Mouse (Mus musculus): ENCODE results near the gene Dohh. TPM values are rescaled to one million over a fixed set of nuclear protein-coding genes. Genes with fewer than 3 reads are reported as not detected.
A peak's percentile ranks its signal among the peaks of the same experiment; 100 is the strongest.

Dohh gene
- polyA plus RNA-seq, 1 experiment from 2014 or later, result 101 TPM

- H3K36me3 ChIP-seq, result peaks cover 27% of the 10 kb centered on the region
- H3K4me1 ChIP-seq, result peaks cover 24% of the 10 kb centered on the region
- peak overlapping the region; percentile 96 for H3K27ac ChIP-seq
- peak overlapping the region; percentile 83 for H3K4me3 ChIP-seq
- no peaks in the 10 kb centered on the region for H3K27me3 ChIP-seq (ENCODE audit: low read depth, poor library complexity, severe bottlenecking)
- 63% methylated on average over 3 of the region's 3 CpGs for WGBS
- DNase-seq (ENCODE audit: low spot score), result no peak
- no peaks in the 10 kb centered on the region for H3K9me3 ChIP-seq (replicated peaks)
Observed at GRCm38 (mm10) chr10:81379183-81379553, 5.1 kb upstream of the Dohh start.

- no peak for DNase-seq (ENCODE audit: low spot score)
- H3K9me3 ChIP-seq (replicated peaks), result no peaks in the 10 kb centered on the region
- H3K36me3 ChIP-seq, result peaks cover 21% of the 10 kb centered on the region
- H3K4me3 ChIP-seq, result peak overlapping the region; percentile 83; the same call in 1 of the 2 replicates
- 93% methylated on average over 6 of the region's 6 CpGs for WGBS
- no peaks in the 10 kb centered on the region for H3K27me3 ChIP-seq (ENCODE audit: low read depth, poor library complexity, severe bottlenecking)
- peak overlapping the region; percentile 16; the same call in 1 of the 2 replicates for H3K27ac ChIP-seq
- peaks cover 27% of the 10 kb centered on the region for H3K4me1 ChIP-seq
Observed at GRCm38 (mm10) chr10:81379809-81380378, 4.3 kb upstream of the Dohh start.

- Histone ChIP-seq H3K9me3 (replicated peaks) (no peaks in the 10 kb centered on the region), H3K4me1 (peaks cover 28% of the 10 kb centered on the region), H3K36me3 (peaks cover 14% of the 10 kb centered on the region), H3K27ac (no peak overlapping the region), H3K4me3 (no peak overlapping the region), H3K27me3 (ENCODE audit: low read depth, poor library complexity, severe bottlenecking) (no peaks in the 10 kb centered on the region)
- WGBS, result 85% methylated on average over 5 of the region's 5 CpGs
- no peak for DNase-seq (ENCODE audit: low spot score)
Observed at GRCm38 (mm10) chr10:81382039-81382438, 2.2 kb upstream of the Dohh start.

GRCm38 (mm10) chr10:81384605-81384982 is 366 bp downstream of the Dohh start:
- H3K27me3 ChIP-seq (ENCODE audit: low read depth, poor library complexity, severe bottlenecking), result no peaks in the 10 kb centered on the region
- H3K4me3 ChIP-seq, result peak overlapping the region; percentile 89
- peak overlapping the region; percentile 87 for H3K27ac ChIP-seq
- peaks cover 39% of the 10 kb centered on the region for H3K36me3 ChIP-seq
- DNase-seq (ENCODE audit: low spot score), result no peak
- WGBS, result under 1% methylated on average over 19 of the region's 19 CpGs
- no peaks in the 10 kb centered on the region for H3K9me3 ChIP-seq (replicated peaks)
- peaks cover 15% of the 10 kb centered on the region for H3K4me1 ChIP-seq

GRCm38 (mm10) chr10:81385603-81386306 is 1.5 kb downstream of the Dohh start:
- no peaks in the 10 kb centered on the region for H3K9me3 ChIP-seq (replicated peaks)
- H3K36me3 ChIP-seq, result peaks cover 51% of the 10 kb centered on the region
- no peak for DNase-seq (ENCODE audit: low spot score)
- 88% methylated on average over 22 of the region's 22 CpGs for WGBS
- H3K4me1 ChIP-seq, result peaks cover 19% of the 10 kb centered on the region
- peak overlapping the region; percentile 89 for H3K4me3 ChIP-seq
- no peaks in the 10 kb centered on the region for H3K27me3 ChIP-seq (ENCODE audit: low read depth, poor library complexity, severe bottlenecking)
- H3K27ac ChIP-seq, result no peak overlapping the region

GRCm38 (mm10) chr10:81387716-81388115 is 3.5 kb downstream of the Dohh start:
- no peak for DNase-seq (ENCODE audit: low spot score)
- 95% methylated on average over 20 of the region's 20 CpGs for WGBS
- peaks cover 57% of the 10 kb centered on the region for H3K36me3 ChIP-seq

GRCm38 (mm10) chr10:81388505-81389055 is 4.4 kb downstream of the Dohh start, which contains the start of gene Gm48552:
Gm48552 (plus strand) TSS chr10:81389005.
- no peak for DNase-seq (ENCODE audit: low spot score)
- peaks cover 57% of the 10 kb centered on the region for H3K36me3 ChIP-seq
- 91% methylated on average over 5 of the region's 5 CpGs for WGBS

More at GRCm38 (mm10) chr10:81387716-81388115, 3.5 kb downstream of the Dohh start:
- Histone ChIP-seq H3K27me3 (ENCODE audit: low read depth, poor library complexity, severe bottlenecking) (no peaks in the 10 kb centered on the region), H3K9me3 (replicated peaks) (no peaks in the 10 kb centered on the region), H3K27ac (no peak overlapping the region), H3K4me1 (peaks cover 24% of the 10 kb centered on the region), H3K4me3 (0 out of 2 replicates have a peak overlapping the region, but pooled peaks have one; percentile 3)

GRCm38 (mm10) chr10:81389373-81389772 is 5.1 kb downstream of the Dohh start:
- H3K4me3 ChIP-seq, result no peak overlapping the region
- no peak for DNase-seq (ENCODE audit: low spot score)
- H3K36me3 ChIP-seq, result peaks cover 57% of the 10 kb centered on the region
- WGBS, result 67% methylated on average over 3 of the region's 3 CpGs
- no peaks in the 10 kb centered on the region for H3K9me3 ChIP-seq (replicated peaks)
- H3K4me1 ChIP-seq, result peaks cover 39% of the 10 kb centered on the region
- no peak overlapping the region for H3K27ac ChIP-seq
- H3K27me3 ChIP-seq (ENCODE audit: low read depth, poor library complexity, severe bottlenecking), result no peaks in the 10 kb centered on the region

More at GRCm38 (mm10) chr10:81388505-81389055, 4.4 kb downstream of the Dohh start, which contains the start of gene Gm48552:
- H3K4me1 ChIP-seq, result peaks cover 33% of the 10 kb centered on the region
- no peak within 1 kb of the TSS for H3K27ac ChIP-seq
- H3K4me3 ChIP-seq, result 0 out of 2 replicates have a peak within 1 kb of the TSS, but pooled peaks have one; percentile 3
- H3K27me3 ChIP-seq (ENCODE audit: low read depth, poor library complexity, severe bottlenecking), result no peaks in the 10 kb centered on the region
- no peaks in the 10 kb centered on the region for H3K9me3 ChIP-seq (replicated peaks)

- peaks cover 35% of the 10 kb centered on the region for H3K4me1 ChIP-seq
- peaks cover 57% of the 10 kb centered on the region for H3K36me3 ChIP-seq
- no peaks in the 10 kb centered on the region for H3K9me3 ChIP-seq (replicated peaks)
- H3K27ac ChIP-seq, result 0 out of 2 replicates have a peak overlapping the region, but pooled peaks have one; percentile 6
- H3K27me3 ChIP-seq (ENCODE audit: low read depth, poor library complexity, severe bottlenecking), result no peaks in the 10 kb centered on the region
- H3K4me3 ChIP-seq, result no peak overlapping the region
- DNase-seq (ENCODE audit: low spot score), result peak; percentile 85
- WGBS, result 64% methylated on average over 23 of the region's 23 CpGs
Observed at GRCm38 (mm10) chr10:81389801-81390677, 5.8 kb downstream of the Dohh start.

- WGBS, result 91% methylated on average over 13 of the region's 13 CpGs
- H3K27ac ChIP-seq, result no peak overlapping the region
- H3K27me3 ChIP-seq (ENCODE audit: low read depth, poor library complexity, severe bottlenecking), result no peaks in the 10 kb centered on the region
- no peak overlapping the region for H3K4me3 ChIP-seq
- DNase-seq (ENCODE audit: low spot score), result no peak
- H3K4me1 ChIP-seq, result peaks cover 29% of the 10 kb centered on the region
- no peaks in the 10 kb centered on the region for H3K9me3 ChIP-seq (replicated peaks)
- H3K36me3 ChIP-seq, result peaks cover 57% of the 10 kb centered on the region
Observed at GRCm38 (mm10) chr10:81390678-81390965, 6.4 kb downstream of the Dohh start.

GRCm38 (mm10) chr10:81392270-81392669 is 8.0 kb downstream of the Dohh start:
- 86% methylated on average over 6 of the region's 6 CpGs for WGBS
- H3K4me1 ChIP-seq, result peaks cover 26% of the 10 kb centered on the region
- peaks cover 11% of the 10 kb centered on the region for H3K27me3 ChIP-seq (ENCODE audit: low read depth, poor library complexity, severe bottlenecking)
- no peak for DNase-seq (ENCODE audit: low spot score)
- H3K4me3 ChIP-seq, result no peak overlapping the region
- H3K36me3 ChIP-seq, result peaks cover 40% of the 10 kb centered on the region
- no peak overlapping the region for H3K27ac ChIP-seq
- H3K9me3 ChIP-seq (replicated peaks), result no peaks in the 10 kb centered on the region

- WGBS, result 64% methylated on average over 14 of the region's 14 CpGs
- Histone ChIP-seq H3K9me3 (replicated peaks) (no peaks in the 10 kb centered on the region), H3K27me3 (ENCODE audit: low read depth, poor library complexity, severe bottlenecking) (peaks cover 16% of the 10 kb centered on the region), H3K4me1 (peaks cover 26% of the 10 kb centered on the region), H3K4me3 (peak within 1 kb of the TSS; percentile 43), H3K36me3 (peaks cover 35% of the 10 kb centered on the region), H3K27ac (peak within 1 kb of the TSS; percentile 73)
- DNase-seq (ENCODE audit: low spot score), result no peak
Observed at GRCm38 (mm10) chr10:81392781-81393185, 8.6 kb downstream of the Dohh start, which contains the start of gene Smim24. Smim24 (plus strand) TSS chr10:81393051.
